Mouse (Mus musculus): Measurements from ENCODE around the gene Heatr9. TPM values are rescaled to one million over a fixed set of nuclear protein-coding genes. Genes with fewer than 3 reads are reported as not detected.

The Heatr9 gene
- total and polyA plus RNA-seq, 3 experiments = not detected

DNA sequence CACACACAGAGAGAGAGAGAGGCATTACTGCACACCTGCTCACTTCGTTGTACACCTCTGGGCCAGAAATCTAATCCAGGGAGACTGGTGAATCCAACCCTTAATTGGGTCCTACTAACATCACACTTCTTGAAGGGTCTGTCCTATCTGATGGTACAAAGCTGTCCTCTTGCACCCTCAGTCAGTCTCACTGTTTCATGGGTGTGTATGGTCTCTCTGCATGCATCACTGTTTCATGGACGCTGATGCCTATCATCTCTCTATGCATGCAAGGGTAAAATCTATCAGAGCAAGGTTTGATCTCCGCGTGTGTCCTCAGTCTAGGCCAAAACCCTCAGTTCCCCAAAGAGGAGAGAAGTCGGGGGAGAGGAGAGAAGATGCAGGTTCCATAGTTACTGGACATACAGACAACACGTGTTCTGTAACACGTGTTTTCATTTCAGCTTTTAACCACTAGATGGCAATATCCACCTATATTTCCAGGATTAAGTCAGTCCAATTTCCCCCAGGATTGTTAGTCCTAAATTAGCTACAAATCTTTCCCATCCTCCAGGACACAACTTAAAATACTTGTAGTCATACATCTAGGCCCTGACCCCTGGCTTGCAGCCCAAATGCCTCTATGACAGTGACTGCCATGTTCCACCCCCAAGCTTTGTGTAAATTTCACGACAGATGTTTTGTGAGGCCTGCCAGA lies 34.3 kb upstream of the Heatr9 start:
- Histone ChIP-seq H3K9me3 (replicated peaks; ENCODE audit: insufficient read depth, low read length) (no peaks in the 10 kb centered on the region), H3K27ac (ENCODE audit: control insufficient read depth, low read depth, low read length) (no peak overlapping the region), H3K36me3 (ENCODE audit: control insufficient read depth in 1 of 2, insufficient read depth in 2 of 2, low read length in 2 of 2) (no peaks in the 10 kb centered on the region), H3K79me2 (ENCODE audit: control insufficient read depth, insufficient read depth, low read length, poor library complexity) (no peaks in the 10 kb centered on the region), H3K4me1 (ENCODE audit: control insufficient read depth in 1 of 2, insufficient read depth in 2 of 2, low read length in 2 of 2) (no peaks in the 10 kb centered on the region; a peak in 1 of 4 replicates), H3K4me3 (ENCODE audit: control insufficient read depth in 1 of 2, insufficient read depth in 1 of 2, low read depth in 2 of 2, low read length in 2 of 2) (no peak overlapping the region), H3K9ac (ENCODE audit: control insufficient read depth, low read depth, low read length, poor library complexity, severe bottlenecking) (no peak overlapping the region), H3K27me3 (ENCODE audit: control insufficient read depth in 1 of 2, insufficient read depth in 2 of 2, low read length in 2 of 2) (peaks cover 0 to 2% of the 10 kb centered on the region in 2 experiments; a peak in 1 of 4 replicates)
- DNase-seq (ENCODE audit: low read depth, low spot score) = peak; percentile 83
- no peak for TF ChIP-seq MYB (IDR thresholded peaks at IDR 0.05; ENCODE audit: low read depth, low read length)
- no peak for TF ChIP-seq POLR2AphosphoS2 (IDR thresholded peaks at IDR 0.05; ENCODE audit: low read length)
- peak; percentile 86; the same call in 1 of the 2 replicates for TF ChIP-seq SIN3A (IDR thresholded peaks at IDR 0.05; ENCODE audit: low read length)
- no peak for TF ChIP-seq TBP (IDR thresholded peaks at IDR 0.05; ENCODE audit: low read depth, low read length)
- TF ChIP-seq GABPA (IDR thresholded peaks at IDR 0.05; ENCODE audit: low read depth, low read length) = no peak
- 0 out of 2 replicates have a peak, but pooled peaks have one; percentile 45 for TF ChIP-seq JUND (IDR thresholded peaks at IDR 0.05; ENCODE audit: low read depth, low read length)
- TF ChIP-seq POLR2AphosphoS5 (IDR thresholded peaks at IDR 0.05; ENCODE audit: borderline replicate concordance, low read depth, low read length) = no peak
- TF ChIP-seq ZC3H11A (IDR thresholded peaks at IDR 0.05; ENCODE audit: low read depth, low read length) = peak; percentile 97
- no peak for TF ChIP-seq ELF1 (IDR thresholded peaks at IDR 0.05; ENCODE audit: low read depth, low read length)
- TF ChIP-seq TAL1 (IDR thresholded peaks at IDR 0.05; ENCODE audit: low read length) = no peak
- TF ChIP-seq HCFC1 (IDR thresholded peaks at IDR 0.05; ENCODE audit: low read depth, low read length) = no peak
- TF ChIP-seq ZNF384 (IDR thresholded peaks at IDR 0.05; ENCODE audit: low read depth, low read length) = no peak
- TF ChIP-seq SMC3 (IDR thresholded peaks at IDR 0.05; ENCODE audit: low read depth, low read length) = peak; percentile 98
- no peak for TF ChIP-seq BHLHE40 (IDR thresholded peaks at IDR 0.05; ENCODE audit: borderline replicate concordance, low read depth, low read length)
- no peak for TF ChIP-seq CHD2 (IDR thresholded peaks at IDR 0.05; ENCODE audit: low read length)
- peak; percentile 4 to 99 (median 80); a peak in 4 of 6 replicates for TF ChIP-seq CTCF (IDR thresholded peaks at IDR 0.05 in 2 of 3, conservative IDR thresholded peaks at IDR 0.05 in 1 of 3; ENCODE audit: control insufficient read depth in 1 of 3, insufficient read depth in 1 of 3, low read depth in 2 of 3, low read length in 3 of 3, poor library complexity in 1 of 3, severe bottlenecking in 1 of 3)
- TF ChIP-seq USF1 (IDR thresholded peaks at IDR 0.05; ENCODE audit: low read depth, low read length) = peak; percentile 87
- TF ChIP-seq MYC (IDR thresholded peaks at IDR 0.05; ENCODE audit: low read depth, low read length) = peak; percentile 100
- no peak for TF ChIP-seq ETS1 (IDR thresholded peaks at IDR 0.05; ENCODE audit: low read depth, low read length)
- TF ChIP-seq NRF1 (IDR thresholded peaks at IDR 0.05; ENCODE audit: insufficient read depth, low read depth, low read length, poor library complexity, severe bottlenecking) = no peak
- TF ChIP-seq ZMIZ1 (IDR thresholded peaks at IDR 0.05; ENCODE audit: low read depth, low read length) = no peak
- no peak for TF ChIP-seq TCF12 (IDR thresholded peaks at IDR 0.05; ENCODE audit: low read depth, low read length)
- no peak for TF ChIP-seq MAFK (IDR thresholded peaks at IDR 0.05; ENCODE audit: borderline replicate concordance, low read depth, low read length)
- TF ChIP-seq RAD21 (IDR thresholded peaks at IDR 0.05; ENCODE audit: low read depth, low read length) = no peak; the same call in none of the 2 replicates
- peak; percentile 98 for TF ChIP-seq MXI1 (IDR thresholded peaks at IDR 0.05; ENCODE audit: low read depth, low read length)
- TF ChIP-seq CHD1 (IDR thresholded peaks at IDR 0.05; ENCODE audit: low read depth, low read length) = no peak
- no peak for TF ChIP-seq NELFE (IDR thresholded peaks at IDR 0.05; ENCODE audit: low read depth, low read length)
- peak in 1 of 2 experiments; percentile 57; a peak in 1 of 4 replicates for TF ChIP-seq USF2 (IDR thresholded peaks at IDR 0.05; ENCODE audit: borderline replicate concordance in 1 of 2, insufficient read depth in 1 of 2, low read depth in 1 of 2, low read length in 2 of 2)
- no peak for TF ChIP-seq UBTF (IDR thresholded peaks at IDR 0.05; ENCODE audit: borderline replicate concordance, insufficient read depth, low read depth, low read length)
- peak; percentile 100 for TF ChIP-seq MAX (IDR thresholded peaks at IDR 0.05; ENCODE audit: low read length)
- TF ChIP-seq POLR2A (IDR thresholded peaks at IDR 0.05; ENCODE audit: control insufficient read depth in 1 of 2, insufficient read depth in 1 of 2, low read depth in 1 of 2, low read length in 2 of 2, poor library complexity in 1 of 2) = no peak
- no peak for TF ChIP-seq EP300 (IDR thresholded peaks at IDR 0.05; ENCODE audit: low read depth in 1 of 2, low read length in 2 of 2)
- TF ChIP-seq RCOR1 (IDR thresholded peaks at IDR 0.05; ENCODE audit: low read depth, low read length) = no peak
- TF ChIP-seq KAT2A (conservative IDR thresholded peaks at IDR 0.05; ENCODE audit: low read depth, low read length) = no peak
- no peak for TF ChIP-seq MEF2A (IDR thresholded peaks at IDR 0.05; ENCODE audit: extremely low read depth, insufficient replicate concordance, low read depth, low read length, poor library complexity, severe bottlenecking)
- no peak for TF ChIP-seq E2F4 (IDR thresholded peaks at IDR 0.05; ENCODE audit: borderline replicate concordance, low read depth, low read length)

All from MEL (cell line).